Mouse (Mus musculus) left cerebral cortex, postnatal 4 days (tissue): ENCODE results near the gene Ccr8. TPM values are rescaled to one million over a fixed set of nuclear protein-coding genes. Genes with fewer than 3 reads are reported as not detected.
A peak's percentile ranks its signal among the peaks of the same experiment; 100 is the strongest.

Experiments
- DNase-seq: peaks from one replicate; pipeline ENCODE4 v3.0.0-alpha.2; 2022
- intact Hi-C: fragments of 180-260 bp; cut with DNase I; formaldehyde crosslinking; loops from one replicate; pipeline ENCODE4 v1.15.1; 2025
- total RNA-seq, 2 experiments: library from RNA; stranded (reverse); gene quantifications; 2 replicates each; pipeline ENCODE4 v1.2.3; 2021

Gene Ccr8
- total RNA-seq, 2 experiments from 2014 or later = not detected

- peak; percentile 98 for DNase-seq
- intact Hi-C loops = no loop called here
Measured at GRCm38 (mm10) chr9:120127538-120128251, 35.8 kb downstream of the Ccr8 start, which contains the start of gene Rpsa. Gene Rpsa, plus strand, starts transcription at chr9:120127689.

- intact Hi-C loops = no loop called here
- DNase-seq = no peak
Measured at GRCm38 (mm10) chr9:120129276-120129675, 37.4 kb downstream of the Ccr8 start.

GRCm38 (mm10) chr9:120131784-120132288, 39.9 kb downstream of the Ccr8 start:
- DNase-seq = no peak
- intact Hi-C loops = no loop called here

- DNase-seq = no peak
- intact Hi-C loops = no loop called here
Measured at GRCm38 (mm10) chr9:120132980-120133754, 41.3 kb downstream of the Ccr8 start.

GRCm38 (mm10) chr9:120133755-120134475, 42.0 kb downstream of the Ccr8 start:
- DNase-seq = no peak
- intact Hi-C loops = no loop called here

- intact Hi-C loops = no loop called here
- DNase-seq = no peak
Measured at GRCm38 (mm10) chr9:120134529-120135160, 42.7 kb downstream of the Ccr8 start.

GRCm38 (mm10) chr9:120135454-120135853, 43.5 kb downstream of the Ccr8 start:
- no peak for DNase-seq
- intact Hi-C loops = no loop called here

GRCm38 (mm10) chr9:120140652-120141051, 48.7 kb downstream of the Ccr8 start:
- DNase-seq = peak; percentile 83
- intact Hi-C loops = loop anchor here (5.0 kb wide), 3 partner anchors 237 to 357 kb away; no protein-coding TSS in a partner anchor

- intact Hi-C loops = loop anchor here (5.0 kb wide), 3 partner anchors 233 to 353 kb away; no protein-coding TSS in a partner anchor
- no peak for DNase-seq
Measured at GRCm38 (mm10) chr9:120144474-120144873, 52.6 kb downstream of the Ccr8 start.

Other genes starting within 250 kb of the Ccr8 start
- gene Wdr48, start 197.2 kb upstream of the Ccr8 start, total RNA-seq = 10 to 100 TPM; 76.4 to 80.4 TPM
- gene Gorasp1, start 154.5 kb upstream of the Ccr8 start, total RNA-seq = 10 to 100 TPM; 20.2 to 22.8 TPM
- 1 to 10 TPM; 1.4 to 1.5 TPM for gene Ttc21a, start 154.5 kb upstream of the Ccr8 start, total RNA-seq
- gene Csrnp1, start 107.5 kb upstream of the Ccr8 start, total RNA-seq = 1 to 10 TPM; 2.9 to 3.7 TPM
- under 1 TPM in 1 of 2 experiments, not detected in 1; 0.06 TPM for gene Xirp1, start 68.5 kb upstream of the Ccr8 start, total RNA-seq
- 10 to 100 TPM in 1 of 2 experiments, 1 to 10 TPM in 1; 9.7 to 11.2 TPM for gene Cx3cr1, start 22.2 kb upstream of the Ccr8 start, total RNA-seq
- 10 to 100 TPM; 24.7 to 27.1 TPM for gene Slc25a38, start 18.3 kb downstream of the Ccr8 start, total RNA-seq
- 1,000 to 10,000 TPM in 1 of 2 experiments, 100 to 1,000 TPM in 1; 996 to 1,006 TPM for gene Rpsa, start 35.6 kb downstream of the Ccr8 start, total RNA-seq
- gene Mobp, start 57.6 kb downstream of the Ccr8 start, total RNA-seq = under 1 TPM; 0.16 to 0.20 TPM
- gene Myrip, start 209.4 kb downstream of the Ccr8 start, total RNA-seq = 10 to 100 TPM; 24.7 to 25.2 TPM